Mouse (Mus musculus): ENCODE data around the gene E2f7.

E2f7 gene

DNA sequence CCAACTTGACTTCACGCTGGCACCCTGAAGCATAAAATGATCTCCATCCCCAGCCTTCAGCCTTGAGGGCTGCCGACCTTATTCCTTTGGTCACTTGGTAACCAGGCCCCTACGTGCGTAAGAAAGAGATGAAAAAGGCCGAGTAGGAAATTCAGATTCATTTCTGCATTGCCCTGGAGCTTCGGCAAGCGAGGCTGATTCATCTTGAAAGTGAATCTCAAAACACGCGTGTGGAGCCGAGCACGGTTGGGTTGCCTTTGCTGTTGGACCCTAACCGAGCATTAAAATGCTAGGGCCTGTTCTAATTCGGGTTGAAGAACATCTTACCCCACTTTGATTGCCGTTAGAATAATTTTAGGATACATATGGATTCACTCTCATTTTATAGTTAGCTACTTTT, 28.6 kb downstream of the E2f7 start:
- DNase-seq (ENCODE audit: low read depth, low spot score): no peak

DNA sequence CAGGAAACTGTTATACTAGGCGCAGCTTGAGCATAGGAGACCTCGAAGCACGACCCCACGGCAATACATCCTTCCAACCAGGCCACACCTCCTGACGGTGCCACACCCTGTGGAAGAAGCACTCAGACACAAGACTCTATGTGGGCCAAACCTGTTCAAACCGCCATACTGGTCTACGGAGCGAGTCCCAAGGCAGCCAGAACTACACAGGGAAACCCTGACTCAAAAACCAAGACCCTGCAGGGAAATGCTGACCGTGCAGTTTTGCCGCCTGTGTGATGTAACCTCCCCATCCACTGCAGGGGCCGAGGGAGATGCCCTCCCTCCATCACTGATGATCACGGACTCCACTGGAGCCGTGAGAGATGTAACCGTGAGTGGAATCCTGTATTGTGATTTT, 36.5 kb downstream of the E2f7 start:
- no peak for DNase-seq (ENCODE audit: low read depth, low spot score)

DNA sequence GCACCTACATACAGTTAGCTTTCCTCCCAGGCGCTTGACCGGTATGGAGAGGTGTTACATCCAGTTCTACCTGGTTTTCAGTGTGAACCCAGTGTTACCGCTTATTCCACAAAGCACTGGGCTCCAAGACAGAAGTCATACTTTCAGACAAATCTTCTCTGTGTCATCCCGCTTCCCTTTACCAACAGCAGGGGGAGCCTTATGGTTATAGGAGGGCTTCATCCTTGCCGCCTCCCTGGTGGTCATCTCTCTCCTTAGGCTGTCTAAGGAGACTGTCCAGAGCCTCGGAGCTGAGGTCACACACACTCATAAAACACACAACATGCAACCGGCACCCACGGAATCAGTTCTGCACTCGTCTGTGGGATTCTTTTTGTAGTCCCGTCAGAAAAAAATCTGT, 37.4 kb downstream of the E2f7 start:
- DNase-seq (ENCODE audit: low read depth, low spot score): no peak

DNA sequence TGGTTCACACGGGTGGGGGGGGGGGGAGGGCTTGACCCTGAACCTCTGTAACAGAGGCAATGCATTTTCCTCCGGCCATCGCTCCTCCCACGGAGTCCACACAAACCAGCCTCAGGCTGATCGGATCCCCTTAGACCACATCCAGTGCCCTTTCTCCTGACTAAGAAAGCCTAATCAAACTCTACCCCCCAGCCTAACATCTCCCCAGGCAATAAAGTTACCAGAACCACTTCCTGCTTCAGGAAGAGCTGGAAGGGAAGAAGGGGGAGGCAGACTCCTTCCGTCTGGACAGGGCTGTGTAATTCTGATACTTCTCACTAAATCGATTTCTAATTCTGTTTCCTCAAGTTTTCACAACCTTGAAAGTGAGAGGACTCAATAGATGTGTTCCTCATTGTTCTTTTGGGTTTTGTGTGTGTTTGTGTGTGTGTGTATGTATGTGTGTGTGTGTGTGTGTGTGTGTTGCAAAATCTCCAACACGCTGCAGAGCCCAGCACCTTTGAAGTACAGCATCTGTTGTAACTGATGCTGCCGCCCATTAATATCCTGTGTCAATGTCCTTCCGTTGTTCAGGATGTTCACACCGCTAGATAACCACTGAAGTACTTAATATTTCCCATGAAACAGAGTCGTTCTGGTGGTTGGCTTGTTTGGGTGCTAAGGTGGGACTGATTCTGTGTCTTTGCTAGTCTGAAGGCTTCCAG, 43.0 kb downstream of the E2f7 start:
- no peak for DNase-seq (ENCODE audit: low read depth, low spot score)

DNA sequence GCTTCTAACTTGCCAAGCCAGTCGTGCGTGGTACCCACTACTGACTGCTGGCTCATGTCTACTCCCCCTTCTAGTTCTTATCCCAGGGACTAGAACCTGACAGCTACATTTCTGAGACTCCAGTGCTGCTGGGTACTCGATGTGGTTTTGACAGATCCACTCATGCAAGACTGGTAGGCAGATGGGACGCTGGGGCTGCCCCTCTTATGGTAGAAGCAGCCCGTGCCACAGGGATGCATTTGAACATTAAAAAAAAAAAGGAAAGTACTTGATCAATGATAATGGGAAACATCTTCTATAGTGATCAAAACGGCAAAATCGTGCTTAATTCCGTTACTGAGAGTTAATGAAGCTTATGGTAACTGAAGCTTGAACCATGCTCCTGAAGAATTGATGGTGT, 44.4 kb downstream of the E2f7 start:
- no peak for DNase-seq (ENCODE audit: low read depth, low spot score)

DNA sequence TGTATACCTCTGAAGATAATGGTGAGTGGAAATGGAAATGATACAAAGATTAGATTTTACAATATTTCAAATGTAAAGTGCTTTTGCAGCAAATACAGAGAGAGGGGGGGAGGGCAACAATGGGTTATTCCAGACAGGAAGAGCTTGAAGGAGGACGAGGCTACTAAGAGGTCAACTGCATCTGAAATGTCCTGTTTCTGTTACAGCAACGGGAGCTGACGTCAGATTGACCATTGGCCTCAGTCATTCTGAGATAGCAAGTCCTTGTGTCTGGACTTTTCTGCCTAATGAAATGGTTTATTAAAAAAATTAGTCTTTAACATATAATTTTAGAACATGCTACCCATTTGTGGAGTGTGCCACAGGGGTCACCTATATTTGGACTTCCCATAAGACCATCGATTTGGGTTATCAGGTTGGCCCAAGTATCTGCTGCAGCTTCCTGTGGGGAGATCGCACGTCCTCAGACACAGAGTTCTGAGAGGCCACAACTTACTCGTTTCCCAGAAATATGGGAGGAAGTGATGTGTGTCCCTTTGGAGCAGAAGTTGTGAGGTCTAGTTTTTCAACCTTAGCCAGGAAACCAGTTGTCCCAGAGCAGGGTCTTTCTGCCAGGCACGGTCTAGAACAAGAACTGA, 48.0 kb downstream of the E2f7 start:
- DNase-seq (ENCODE audit: low read depth, low spot score): no peak

DNA sequence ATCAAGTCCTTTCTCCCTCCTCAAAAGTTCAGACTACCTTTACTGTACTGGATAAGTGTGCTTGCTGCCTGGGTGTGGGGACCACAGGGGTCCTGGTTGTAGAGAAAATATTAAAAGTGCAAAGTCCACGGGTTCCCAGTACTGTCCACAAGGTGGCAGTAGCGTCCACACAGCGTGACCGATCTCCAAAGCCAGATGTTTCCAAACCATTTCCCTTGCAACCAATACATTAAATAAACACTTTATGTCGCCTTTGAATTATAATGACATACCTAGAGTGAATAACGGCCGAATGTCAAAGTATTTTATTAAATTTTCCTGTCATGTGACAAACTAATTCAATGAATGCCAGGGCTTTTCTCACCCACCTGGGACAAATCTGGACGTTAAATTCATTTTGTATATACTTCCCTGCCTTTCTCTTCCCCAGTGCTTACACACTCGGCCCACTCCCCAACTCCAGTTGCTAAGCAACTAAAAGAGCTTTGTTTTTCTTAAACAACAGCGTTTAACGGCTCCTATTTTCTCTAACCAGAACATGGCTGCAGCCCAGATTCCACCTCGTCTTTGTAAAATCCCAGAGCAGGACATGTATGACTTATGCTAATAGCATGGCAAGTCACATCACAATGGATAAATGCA, 49.4 kb downstream of the E2f7 start:
- peak; percentile 30 for DNase-seq (ENCODE audit: low read depth, low spot score)

DNA sequence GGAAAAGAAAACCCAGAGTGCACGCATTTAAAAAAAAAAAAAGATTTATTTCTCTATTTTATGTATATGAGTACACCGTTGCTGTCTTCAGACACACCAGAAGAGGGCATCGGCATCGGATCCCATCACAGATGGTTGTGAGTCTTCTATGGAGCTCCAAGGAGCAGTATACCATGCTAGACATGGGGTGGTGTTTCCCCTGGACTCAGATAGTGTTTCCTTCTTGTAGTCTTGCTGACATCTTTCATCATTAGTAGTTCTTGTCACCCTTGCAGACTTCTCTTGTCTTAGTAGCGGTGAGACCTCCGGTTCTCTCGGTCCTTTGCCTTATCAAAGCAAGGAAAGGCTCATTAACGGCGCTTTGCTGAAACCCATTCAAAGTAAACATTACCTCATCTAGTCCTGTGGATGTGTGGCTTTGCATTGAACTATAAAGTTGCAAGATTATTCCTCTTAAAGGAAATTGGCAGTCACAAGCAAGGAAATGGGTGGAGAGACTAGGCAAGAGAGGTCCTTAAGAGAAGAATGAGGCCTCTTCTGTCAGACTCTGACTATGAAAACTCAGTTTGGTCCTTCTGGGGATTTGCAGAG, 50.1 kb downstream of the E2f7 start:
- no peak for DNase-seq (ENCODE audit: low read depth, low spot score)

DNA sequence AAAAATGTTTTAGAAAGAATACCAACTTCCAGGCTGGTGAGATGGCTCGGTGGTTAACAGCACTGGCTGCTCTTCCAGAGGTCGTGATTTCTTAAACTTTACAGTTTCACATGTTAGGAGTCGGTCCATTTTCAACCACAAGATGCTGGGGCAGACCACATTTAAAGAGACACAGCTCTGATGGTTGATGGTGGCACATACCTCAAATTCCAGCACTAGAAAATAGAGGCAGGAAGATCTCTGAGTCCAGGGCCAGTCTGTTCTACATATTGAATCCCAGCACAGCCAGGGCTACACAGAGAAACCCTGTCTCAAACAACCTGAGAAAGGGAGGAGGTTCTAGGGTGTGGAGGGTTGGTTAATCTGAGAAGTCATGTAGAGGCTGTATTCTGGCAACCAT, 56.1 kb downstream of the E2f7 start:
- no peak for DNase-seq (ENCODE audit: low read depth, low spot score)

DNA sequence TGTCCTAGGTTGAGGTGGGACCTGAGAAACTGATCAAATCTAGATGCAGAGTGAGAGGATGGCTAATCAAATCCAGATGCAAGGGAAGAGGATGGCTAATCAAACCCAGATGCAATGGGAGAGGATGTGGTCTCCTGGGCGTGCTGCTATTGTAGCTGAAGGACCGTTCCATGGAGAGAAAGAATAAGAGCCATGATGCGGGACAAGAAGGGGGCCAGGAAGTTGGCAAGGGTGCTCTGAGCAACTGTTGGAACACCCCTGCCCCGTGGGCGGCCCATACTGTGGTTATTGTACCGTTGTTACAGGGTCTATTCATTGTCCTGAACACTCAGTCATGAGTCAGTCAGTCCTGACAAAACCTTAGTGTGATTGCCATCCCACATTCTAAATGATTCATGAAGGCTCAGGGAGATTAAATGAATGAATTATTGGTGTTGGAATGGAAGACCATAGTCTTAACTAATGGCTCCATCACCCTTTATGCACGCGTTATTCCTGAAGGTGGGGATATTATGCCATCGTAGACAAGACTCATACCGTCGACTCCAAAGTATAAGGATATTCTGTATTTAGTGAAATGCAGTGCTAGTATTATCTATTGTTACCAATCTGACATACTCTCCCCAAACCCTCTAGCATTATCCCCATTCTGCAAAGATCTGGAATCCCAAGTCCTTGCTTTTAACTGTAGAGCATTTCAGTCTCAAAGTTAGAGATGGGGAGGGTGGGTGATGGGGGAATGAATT, 59.2 kb downstream of the E2f7 start:
- DNase-seq (ENCODE audit: low read depth, low spot score): no peak

DNA sequence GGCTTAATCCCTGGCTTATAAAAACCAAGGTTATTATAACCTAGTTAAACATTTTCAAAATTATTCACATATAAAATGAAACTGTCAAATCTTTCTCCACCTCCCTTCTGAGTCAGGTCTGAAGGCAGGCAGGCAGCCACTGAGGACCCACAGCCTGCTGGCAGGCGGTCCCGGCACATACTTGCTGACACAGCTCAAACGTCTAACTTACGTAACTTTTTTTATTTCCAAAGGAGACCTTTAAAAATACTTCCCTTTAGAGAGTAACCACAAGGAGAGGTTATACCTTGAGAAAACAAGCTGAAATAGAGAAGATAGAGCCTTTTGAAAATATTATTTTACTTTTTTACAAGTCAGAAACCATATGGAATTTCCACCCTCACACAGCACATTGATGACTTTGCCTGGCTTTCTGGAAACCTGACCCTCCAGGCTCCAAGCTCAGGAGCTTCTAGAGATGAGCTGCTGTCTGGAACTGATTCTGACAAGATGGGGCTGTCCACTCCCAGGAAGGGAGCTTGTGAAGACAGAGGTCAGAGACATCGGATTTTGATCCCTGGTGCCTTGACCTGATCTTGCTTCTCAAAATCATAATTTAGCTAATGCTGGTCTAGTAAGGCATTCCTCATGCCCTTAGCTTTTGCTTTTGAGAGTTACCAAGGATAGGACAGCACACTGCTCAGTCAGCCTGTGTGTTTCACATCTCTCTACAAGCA, 59.9 kb downstream of the E2f7 start:
- no peak for DNase-seq (ENCODE audit: low read depth, low spot score)

DNA sequence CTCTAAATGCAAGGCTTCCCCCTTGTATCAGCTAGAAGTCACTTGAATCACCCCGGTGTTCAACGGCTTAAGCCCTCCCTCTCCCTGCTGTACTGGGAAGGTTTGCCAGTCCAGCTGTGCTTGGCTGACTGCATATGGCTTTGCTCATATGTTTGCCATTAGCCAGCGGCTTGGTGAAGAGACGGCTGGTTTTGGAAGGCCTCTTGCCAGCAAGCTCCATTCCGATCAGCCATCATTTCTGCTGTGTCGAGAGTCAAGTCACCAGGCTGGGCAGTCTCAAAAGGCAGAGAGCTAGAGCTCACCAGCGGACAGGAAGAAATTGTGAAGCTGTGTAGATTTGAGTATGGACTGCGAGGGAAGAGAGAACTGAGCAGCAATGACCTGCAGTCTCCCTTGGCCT, 61.2 kb downstream of the E2f7 start:
- DNase-seq (ENCODE audit: low read depth, low spot score): no peak

DNA sequence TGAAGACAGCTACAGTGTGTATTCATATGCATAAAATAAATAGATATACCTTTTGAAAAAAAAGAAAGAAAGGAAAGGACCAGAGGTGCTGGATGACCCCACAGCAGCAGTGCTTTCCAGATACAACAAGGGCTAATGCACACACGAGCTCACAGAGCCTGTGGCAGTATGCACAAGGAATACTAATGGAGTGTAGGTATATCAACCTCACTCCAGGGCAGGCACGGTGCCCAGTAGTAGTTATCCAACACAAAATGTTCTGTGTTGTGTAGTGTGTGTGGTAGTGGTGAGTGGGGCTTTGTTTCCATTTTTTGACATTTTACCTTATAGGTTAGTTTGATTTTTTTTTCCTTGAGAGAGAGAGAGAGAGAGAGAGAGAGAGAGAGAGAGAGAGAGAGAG, 65.3 kb downstream of the E2f7 start:
- no peak for DNase-seq (ENCODE audit: low read depth, low spot score)

DNA sequence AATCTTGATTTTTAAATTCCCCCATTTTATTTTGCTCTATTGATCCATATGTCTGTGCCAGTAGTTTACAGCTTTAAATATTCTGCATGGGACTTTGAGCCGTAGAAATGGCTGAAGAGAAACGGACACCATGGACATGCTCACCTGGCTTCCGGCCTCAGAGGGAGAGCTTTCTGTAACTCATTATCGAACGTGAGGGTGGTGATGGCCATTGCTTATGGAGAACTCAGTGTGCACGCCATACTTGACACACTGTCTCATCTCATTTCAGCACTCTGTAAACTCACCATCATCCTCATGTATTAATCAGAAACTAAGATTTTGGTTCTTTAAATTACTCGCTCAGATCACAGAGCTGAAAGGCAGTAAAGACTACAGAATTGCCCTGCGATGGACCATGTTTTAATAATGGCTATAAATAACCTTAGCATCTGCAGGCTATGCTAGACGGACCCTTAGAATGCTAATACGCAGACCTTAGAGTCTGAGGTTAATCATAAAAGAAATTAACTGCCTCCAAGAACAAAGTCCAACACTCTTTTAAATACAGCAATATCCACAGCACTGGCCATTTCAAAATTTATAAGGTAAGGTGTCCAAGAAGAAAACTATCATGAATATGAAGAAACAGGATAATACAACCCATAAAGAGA, 66.1 kb downstream of the E2f7 start:
- no peak for DNase-seq (ENCODE audit: low read depth, low spot score)

DNA sequence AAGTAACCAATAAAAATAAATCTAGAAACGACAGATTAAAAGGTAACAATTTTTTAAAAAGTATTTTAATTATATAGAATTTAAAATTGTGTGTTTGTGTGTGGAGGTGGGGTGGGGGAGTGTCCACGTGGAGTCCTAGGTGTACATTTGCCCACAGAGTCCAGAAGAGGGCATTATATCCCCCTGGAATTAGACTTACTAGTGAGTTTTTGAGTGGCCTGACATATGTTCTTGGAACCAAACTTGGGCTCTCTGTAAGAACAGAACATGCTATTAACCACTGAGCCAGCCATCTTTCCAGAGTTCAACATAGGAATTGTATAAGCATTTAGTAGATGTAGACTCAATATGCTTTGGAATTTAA, 66.6 kb downstream of the E2f7 start:
- no peak for DNase-seq (ENCODE audit: low read depth, low spot score)

DNA sequence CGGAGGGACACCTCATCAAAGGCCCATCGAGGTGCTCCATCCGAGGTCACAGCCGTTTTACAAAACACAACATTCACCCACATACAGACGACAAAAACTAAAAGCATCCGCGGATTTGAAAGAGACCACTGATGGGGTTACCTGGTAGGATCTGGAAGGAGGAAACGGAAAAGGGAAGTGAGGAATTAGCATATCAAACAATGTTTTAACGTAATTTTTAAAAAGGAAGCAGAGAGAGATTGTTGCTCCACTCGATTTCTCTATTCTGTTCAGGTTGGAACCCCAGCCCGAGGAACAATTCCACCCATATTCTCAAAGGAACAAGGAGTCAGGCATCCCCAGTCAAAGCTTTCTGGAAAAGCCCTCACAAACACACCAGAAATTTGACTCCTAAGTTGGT, 75.9 kb downstream of the E2f7 start:
- no peak for DNase-seq (ENCODE audit: low read depth, low spot score)

DNA sequence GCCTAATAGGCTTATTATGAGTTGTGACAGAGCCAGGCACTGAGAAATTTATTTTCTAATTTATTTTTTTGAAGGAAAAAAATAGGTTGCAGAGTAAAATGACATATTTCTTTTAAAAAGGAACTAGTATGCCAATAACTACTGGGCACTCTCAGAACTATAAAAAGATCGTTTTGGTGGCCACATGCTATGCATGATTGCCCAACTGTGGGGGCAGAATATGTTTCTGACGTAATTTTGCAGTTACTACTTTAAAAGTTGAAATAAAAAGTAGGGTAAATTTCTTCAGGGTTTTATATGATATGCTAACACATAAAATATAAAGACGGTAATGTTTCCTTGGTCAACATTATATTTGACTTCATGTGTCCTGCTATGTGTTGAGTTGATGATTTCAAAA, 76.5 kb downstream of the E2f7 start:
- DNase-seq (ENCODE audit: low read depth, low spot score): no peak

DNA sequence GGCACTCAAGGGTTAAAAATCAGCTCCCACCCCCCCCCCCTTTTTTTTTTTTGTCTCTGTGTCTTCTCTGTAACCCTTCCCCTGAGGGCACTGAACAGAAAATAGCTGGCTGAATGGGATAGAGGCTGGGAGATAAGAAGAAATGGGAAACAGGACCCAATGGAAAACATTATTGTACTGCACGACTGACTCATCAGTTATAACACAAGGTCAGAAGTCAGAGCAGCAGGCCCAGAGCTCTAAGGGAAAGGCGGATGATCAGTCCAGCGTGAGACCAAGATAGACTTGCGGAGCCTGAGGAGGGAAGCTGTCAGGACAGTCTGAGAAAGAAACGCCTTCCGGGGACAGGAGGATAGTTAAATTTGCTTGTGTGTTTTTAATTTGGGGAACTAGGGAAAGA, 87.1 kb downstream of the E2f7 start:
- no peak for DNase-seq (ENCODE audit: low read depth, low spot score)

DNA sequence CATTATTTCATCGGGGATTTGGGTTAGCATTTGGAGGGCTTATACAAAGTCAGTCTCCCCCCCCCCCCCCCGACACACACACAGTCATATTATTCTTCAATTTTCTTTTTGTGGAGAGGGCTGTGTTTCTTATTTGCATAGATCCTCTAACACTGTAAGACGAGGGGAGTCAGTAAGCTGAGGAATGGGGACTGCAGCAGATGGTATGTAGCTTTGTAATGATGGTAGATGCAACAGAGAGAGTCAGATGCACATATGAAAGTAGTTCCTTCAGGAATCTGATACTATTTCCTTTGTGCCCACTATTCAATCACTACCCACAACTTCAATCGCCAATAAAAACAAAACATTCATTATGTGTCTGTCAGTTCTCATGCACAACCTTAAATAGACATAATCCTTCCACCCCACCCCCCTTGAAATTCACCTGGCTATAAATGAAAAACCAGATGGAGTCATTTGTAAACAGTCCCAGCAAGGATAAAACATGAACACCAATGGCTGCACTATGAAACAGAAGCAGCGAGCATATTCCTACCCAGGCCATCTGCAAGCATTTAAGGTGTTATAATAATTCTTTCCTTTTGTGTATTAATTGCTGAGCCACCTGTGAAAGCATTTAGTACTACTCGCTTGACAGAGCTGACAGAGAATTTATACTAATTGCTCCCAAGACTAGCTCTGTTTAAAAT, 90.0 kb downstream of the E2f7 start:
- no peak for DNase-seq (ENCODE audit: low read depth, low spot score)
